8 mouse cellular contexts compared by ENCODE assay signal in genomic region chr7:127472060-127472459, GRCm38 (mm10). TPM values are rescaled to one million over a fixed set of nuclear protein-coding genes. Genes with fewer than 3 reads are reported as not detected.
DNase-seq lines count a peak whose midpoint lies in the region; ATAC-seq and TF ChIP-seq lines count a peak whose summit lies in the region.

No protein-coding gene starts in this region.

- peak overlapping the region; percentile 94 for H3K4me3 ChIP-seq in cerebellum, adult 2 months (replicated peaks; ENCODE audit: insufficient read depth, low read depth, low read length)
- peak overlapping the region; percentile 87 for H3K4me3 ChIP-seq in neural tube, embryonic 11.5 days (ENCODE audit: low read depth, low read length)
- H3K4me3 ChIP-seq in kidney, postnatal 0 days (replicated peaks; ENCODE audit: low read depth, low read length) = peak overlapping the region; percentile 86

- H3K27ac ChIP-seq in cerebellum, adult 2 months (ENCODE audit: insufficient read depth, low read length) = peak overlapping the region; percentile 91
- H3K27ac ChIP-seq in neural tube, embryonic 11.5 days (ENCODE audit: low read depth, low read length) = peak overlapping the region; percentile 96
- peak overlapping the region; percentile 99 for H3K27ac ChIP-seq in kidney, postnatal 0 days

- intact Hi-C loops in left cerebral cortex, postnatal 36 days (cut with DNase I) = loop anchor here (5.0 kb wide), 1 partner anchor 110 kb away; no protein-coding TSS in a partner anchor

- TF ChIP-seq CTCF in cerebellum, adult 2 months (IDR thresholded peaks at IDR 0.05; ENCODE audit: borderline replicate concordance, insufficient read depth, low read depth, low read length) = no peak
- no peak for TF ChIP-seq CTCF in kidney, postnatal 0 days (IDR thresholded peaks at IDR 0.05; ENCODE audit: low read depth)

- no peak for DNase-seq in cerebellum, adult 2 months
- DNase-seq in cerebellum, adult 11-12 months = no peak
- DNase-seq in neural tube, embryonic 11.5 days (ENCODE audit: low spot score) = peak; percentile 17
- no peak for DNase-seq in neural tube, embryonic 10.5 days (ENCODE audit: extremely low spot score, low spot score)
- peak; percentile 59 for DNase-seq in kidney, postnatal 0 days (ENCODE audit: low spot score)
- DNase-seq in retina, postnatal 1 day = peak; percentile 33
- DNase-seq in layer of hippocampus, adult 9-11 months = no peak
- no peak for DNase-seq in left cerebral cortex, postnatal 36 days (ENCODE audit: low spot score in 2 of 2)

- WGBS in cerebellum, adult 2 months = 0% methylated on average over 7 of the region's 7 CpGs
- 0% methylated on average over 7 of the region's 7 CpGs for WGBS in neural tube, embryonic 11.5 days
- 0% methylated on average over 7 of the region's 7 CpGs for WGBS in kidney, postnatal 0 days

- no peak for ATAC-seq in neural tube, embryonic 11.5 days (ENCODE audit: insufficient read depth, low FRiP score, low TSS enrichment)
- ATAC-seq in kidney, postnatal 0 days (replicated peaks; ENCODE audit: low FRiP score, low read depth) = no peak

- H3K9me3 ChIP-seq in neural tube, embryonic 11.5 days (ENCODE audit: control insufficient read depth, low read length) = no peaks in the 10 kb centered on the region
- no peaks in the 10 kb centered on the region for H3K9me3 ChIP-seq in kidney, postnatal 0 days (replicated peaks; ENCODE audit: low read length)

- H3K9ac ChIP-seq in neural tube, embryonic 11.5 days (ENCODE audit: low read length) = peak overlapping the region; percentile 89
- H3K9ac ChIP-seq in kidney, postnatal 0 days (ENCODE audit: low read depth, low read length) = peak overlapping the region; percentile 87

- peaks cover 18% of the 10 kb centered on the region for H3K36me3 ChIP-seq in neural tube, embryonic 11.5 days (ENCODE audit: control insufficient read depth, insufficient read depth, low read length)
- H3K36me3 ChIP-seq in kidney, postnatal 0 days (ENCODE audit: insufficient read depth, low read length) = peaks cover 30% of the 10 kb centered on the region; the same call in 1 of the 2 replicates

- no peaks in the 10 kb centered on the region for H3K27me3 ChIP-seq in cerebellum, adult 2 months (ENCODE audit: control insufficient read depth, insufficient read depth, low read length)
- H3K27me3 ChIP-seq in neural tube, embryonic 11.5 days (ENCODE audit: control insufficient read depth, insufficient read depth, low read length) = no peaks in the 10 kb centered on the region
- no peaks in the 10 kb centered on the region for H3K27me3 ChIP-seq in kidney, postnatal 0 days (ENCODE audit: insufficient read depth, low read length)

- H3K4me1 ChIP-seq in cerebellum, adult 2 months (ENCODE audit: control insufficient read depth, insufficient read depth, low read length) = peaks cover 3% of the 10 kb centered on the region
- H3K4me1 ChIP-seq in neural tube, embryonic 11.5 days (ENCODE audit: control insufficient read depth, insufficient read depth, low read length) = peaks cover 7% of the 10 kb centered on the region
- peaks cover 14% of the 10 kb centered on the region; the same call in 1 of the 2 replicates for H3K4me1 ChIP-seq in kidney, postnatal 0 days (replicated peaks; ENCODE audit: insufficient read depth, low read length)

- 0 out of 2 replicates have a peak, but pooled peaks have one; percentile 11 for TF ChIP-seq POLR2A in cerebellum, adult 2 months (IDR thresholded peaks at IDR 0.05; ENCODE audit: borderline replicate concordance, insufficient read depth, low read length)

- H3K4me2 ChIP-seq in neural tube, embryonic 11.5 days (ENCODE audit: low read depth) = peak overlapping the region; percentile 76
- H3K4me2 ChIP-seq in kidney, postnatal 0 days (ENCODE audit: low read length) = peak overlapping the region; percentile 91

RNA-seq across cellular contexts. Expression of gene Fbrs, which starts 6.9 kb away (rescaled TPM):
- polyA plus RNA-seq in cerebellum, adult 2 months (2012; rRNA removed) = 35.5 and 37.2 TPM in 2 replicates
- polyA plus RNA-seq in neural tube, embryonic 11.5 days (2014; fragmentation: Nextera tagmentation; extraction: Ambion mirVana) = 15.4 and 17.1 TPM in 2 replicates
- 8.7 and 8.8 TPM in 2 replicates for polyA plus RNA-seq in kidney, postnatal 0 days (2015; fragmentation: Nextera tagmentation; extraction: Ambion mirVana)
- total RNA-seq in left cerebral cortex, postnatal 36 days (2021) = 10 to 100 TPM; 48.7 to 61.4 TPM

RNA-seq across cellular contexts. Expression of gene Prr14, which starts 12.6 kb away (rescaled TPM):
- 57.9 and 66.1 TPM in 2 replicates for polyA plus RNA-seq in cerebellum, adult 2 months (2012; rRNA removed)
- polyA plus RNA-seq in neural tube, embryonic 11.5 days (2014; fragmentation: Nextera tagmentation; extraction: Ambion mirVana) = 55.5 and 71.8 TPM in 2 replicates
- polyA plus RNA-seq in kidney, postnatal 0 days (2015; fragmentation: Nextera tagmentation; extraction: Ambion mirVana) = 37.1 and 37.5 TPM in 2 replicates
- total RNA-seq in left cerebral cortex, postnatal 36 days (2021) = 10 to 100 TPM; 25.7 to 30.2 TPM

RNA-seq across cellular contexts. Expression of gene Zfp689, which starts 23.1 kb away (rescaled TPM):
- polyA plus RNA-seq in cerebellum, adult 2 months (2012; rRNA removed) = 6.8 and 6.9 TPM in 2 replicates
- polyA plus RNA-seq in neural tube, embryonic 11.5 days (2014; fragmentation: Nextera tagmentation; extraction: Ambion mirVana) = 11.7 and 16.4 TPM in 2 replicates
- polyA plus RNA-seq in kidney, postnatal 0 days (2015; fragmentation: Nextera tagmentation; extraction: Ambion mirVana) = 4.8 and 5.0 TPM in 2 replicates
- total RNA-seq in left cerebral cortex, postnatal 36 days (2021) = 1 to 10 TPM; 5.8 to 7.9 TPM

RNA-seq across cellular contexts. Expression of gene Srcap, which starts 39.7 kb away (rescaled TPM):
- polyA plus RNA-seq in cerebellum, adult 2 months (2012; rRNA removed) = 32.2 and 36.2 TPM in 2 replicates
- 58.3 and 66.0 TPM in 2 replicates for polyA plus RNA-seq in neural tube, embryonic 11.5 days (2014; fragmentation: Nextera tagmentation; extraction: Ambion mirVana)
- 19.2 and 24.1 TPM in 2 replicates for polyA plus RNA-seq in kidney, postnatal 0 days (2015; fragmentation: Nextera tagmentation; extraction: Ambion mirVana)
- 100 to 1,000 TPM in 1 of 2 experiments, 10 to 100 TPM in 1; 99.0 to 131 TPM for total RNA-seq in left cerebral cortex, postnatal 36 days (2021)

RNA-seq across cellular contexts. Expression of gene Gm42715, which starts 47.3 kb away (rescaled TPM):
- polyA plus RNA-seq in cerebellum, adult 2 months (2012; rRNA removed) = 18.6 and 19.5 TPM in 2 replicates
- 18.4 TPM in 2 replicates for polyA plus RNA-seq in neural tube, embryonic 11.5 days (2014; fragmentation: Nextera tagmentation; extraction: Ambion mirVana)
- 10.9 and 11.4 TPM in 2 replicates for polyA plus RNA-seq in kidney, postnatal 0 days (2015; fragmentation: Nextera tagmentation; extraction: Ambion mirVana)
- 10 to 100 TPM in 1 of 2 experiments, 1 to 10 TPM in 1; 7.6 to 15.0 TPM for total RNA-seq in left cerebral cortex, postnatal 36 days (2021)

Comparison
In these comparisons a context has a peak if more than half of its experiments do, and no peak if none do; other contexts are left out.
1. DNase-seq: peak in neural tube, embryonic 11.5 days (single experiment), kidney, postnatal 0 days (single experiment) and retina, postnatal 1 day (single experiment); none in cerebellum, adult 2 months (0 of 2), cerebellum, adult 11-12 months (single experiment), neural tube, embryonic 10.5 days (single experiment), layer of hippocampus, adult 9-11 months (single experiment) and left cerebral cortex, postnatal 36 days (0 of 2).
2. Peak in every context shown above with its lines, with median percentiles within 50 percentile points of each other: H3K27ac ChIP-seq and H3K4me3 ChIP-seq.